Mouse (Mus musculus) Patski (cell line): ENCODE results near the gene Catsperb. TPM values are rescaled to one million over a fixed set of nuclear protein-coding genes. Genes with fewer than 3 reads are reported as not detected.
A peak's percentile ranks its signal among the peaks of the same experiment; 100 is the strongest.
"Not testable (repeated sequence)": the region's sequence is repeated elsewhere in the genome, so short reads cannot be mapped to it uniquely, and the experiment has no call there.

ENCODE experiments used
- ATAC-seq: fragments of 100-300 bp; one replicate; pipeline ENCODE4 v1.8.0; 2021
- CTCF ChIA-PET: fragments of 350-600 bp; sonication (Branson Sonifier 250); formaldehyde crosslinking; loops from one replicate; lab custom pipeline; 2022; ENCODE audit warnings: inconsistent platforms; lab: Charles Lee
- POLR2A ChIA-PET: fragments of 350-600 bp; sonication (Branson Sonifier 250); formaldehyde crosslinking; loops from one replicate; lab custom pipeline; 2022; ENCODE audit warnings: antibody characterized with exemption, inconsistent platforms; lab: Charles Lee
- DNase-seq: peaks from one replicate; pipeline ENCODE4 v3.0.0-alpha.2; 2011; ENCODE audit warnings: low read depth, low spot score
- H3K27me3 ChIP-seq: fragments of 371-371 bp; one replicate; pipeline ENCODE4 v1.5.1; 2021
- CTCF ChIP-seq: fragments of 100-300 bp; IDR thresholded peaks from one replicate; pipeline ENCODE4 v1.5.1; 2021
- in situ Hi-C: fragments of 300-500 bp; cut with MboI; formaldehyde crosslinking; loops from 3 replicates; pipeline ENCODE4 v1.11.1; 2018; ENCODE audit warnings: low pct_unique_long_range_greater_than_20kb, mixed read lengths
- polyA plus RNA-seq: library from polyadenylated mRNA; unstranded; gene quantifications from one replicate; pipeline ENCODE4 v1.2.3, GENCODE M21; 2021

Gene Catsperb
- polyA plus RNA-seq, result not detected

DNA sequence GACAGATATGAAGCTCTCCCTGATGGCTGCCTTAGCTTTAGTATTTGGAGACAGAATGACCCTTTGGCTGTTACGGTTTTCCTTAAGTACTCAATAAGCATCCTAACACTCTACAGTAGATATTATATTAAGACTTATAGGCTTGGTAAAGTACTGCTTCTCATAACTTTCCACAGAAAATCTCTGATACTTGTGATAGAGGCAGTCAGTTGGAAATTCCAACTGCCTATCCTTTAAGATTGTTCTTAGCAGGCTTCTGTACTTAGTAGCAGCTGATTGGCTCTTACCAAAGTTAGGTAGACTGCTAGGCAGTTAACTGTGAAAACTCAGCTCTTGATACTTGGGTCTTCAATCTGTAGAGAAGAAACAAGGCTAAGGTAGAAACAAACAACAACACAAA lies at the start of gene Catsperb:
Catsperb (plus strand) TSS at position 301 of the 400 bp plus-strand sequence.
- POLR2A ChIA-PET, result interaction anchor here (0.6 kb wide), 1 partner anchor 1724 kb away, joined by 3 read pairs; no protein-coding TSS in a partner anchor
- CTCF ChIA-PET, in situ Hi-C loops: not testable (repeated sequence)

GRCm38 (mm10) chr12:101361468-101361867 lies 43.0 kb upstream of the Catsperb start:
- in situ Hi-C loops, ATAC-seq, H3K27me3 ChIP-seq, DNase-seq, CTCF ChIA-PET, POLR2A ChIA-PET: not testable (repeated sequence)
- peak; percentile 37 for TF ChIP-seq CTCF

More for the DNA sequence above, at the start of gene Catsperb:
- not testable (repeated sequence) for H3K27me3 ChIP-seq, DNase-seq, ATAC-seq

- CTCF ChIA-PET, in situ Hi-C loops, POLR2A ChIA-PET, ATAC-seq, DNase-seq, H3K27me3 ChIP-seq: not testable (repeated sequence)
Measured at GRCm38 (mm10) chr12:101381460-101381859, 23.0 kb upstream of the Catsperb start.

- H3K27me3 ChIP-seq, result no peaks in the 10 kb centered on the region
- peak; percentile 15 for DNase-seq
- ChIA-PET POLR2A (no interaction called here), CTCF (no interaction called here)
- in situ Hi-C loops, result no loop called here
- TF ChIP-seq CTCF, result no peak
- ATAC-seq, result peak; percentile 100
Measured at GRCm38 (mm10) chr12:101426131-101426530, 21.7 kb downstream of the Catsperb start.

GRCm38 (mm10) chr12:101462051-101462450 lies 57.6 kb downstream of the Catsperb start:
- TF ChIP-seq CTCF, result no peak
- ChIA-PET POLR2A (no interaction called here), CTCF (no interaction called here)
- H3K27me3 ChIP-seq, result no peaks in the 10 kb centered on the region
- in situ Hi-C loops, result no loop called here
- DNase-seq (no peak), ATAC-seq (no peak)

- DNase-seq (peak; percentile 1), ATAC-seq (peak; percentile 99)
- in situ Hi-C loops, result loop anchor here (5.0 kb wide), 1 partner anchor 216 kb away; no protein-coding TSS in a partner anchor
- TF ChIP-seq CTCF, result no peak
- ChIA-PET POLR2A (no interaction called here), CTCF (no interaction called here)
- H3K27me3 ChIP-seq, result no peaks in the 10 kb centered on the region
Measured at GRCm38 (mm10) chr12:101483571-101483970, 79.1 kb downstream of the Catsperb start.

GRCm38 (mm10) chr12:101511326-101511725 lies 106.9 kb downstream of the Catsperb start:
- POLR2A ChIA-PET, in situ Hi-C loops, CTCF ChIA-PET, ATAC-seq, DNase-seq, H3K27me3 ChIP-seq: not testable (repeated sequence)

DNA sequence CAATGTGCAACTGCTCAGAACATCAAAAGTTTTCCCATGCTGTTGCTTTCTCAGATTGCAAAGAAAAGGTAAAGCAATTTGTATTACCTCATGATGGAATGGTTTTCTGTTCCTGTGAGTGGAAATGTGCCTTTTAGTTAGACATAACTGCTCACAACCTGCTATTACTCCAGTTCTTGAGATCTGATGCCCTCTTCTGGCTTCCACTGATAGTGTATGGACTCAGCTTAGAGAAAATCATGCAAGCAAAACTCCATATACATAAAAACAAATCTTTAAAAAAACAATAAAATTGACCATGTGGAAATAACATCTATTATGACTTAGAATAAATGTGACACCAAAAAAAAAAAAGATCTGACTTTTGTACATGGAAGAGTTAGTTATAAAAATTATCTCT lies 202.2 kb downstream of the Catsperb start:
- CTCF ChIA-PET, result interaction anchor here (1.2 kb wide), 1 partner anchor 483 kb away, joined by 3 read pairs; no protein-coding TSS in a partner anchor
- peaks cover 14% of the 10 kb centered on the region for H3K27me3 ChIP-seq
- not testable (repeated sequence) for DNase-seq

GRCm38 (mm10) chr12:101633137-101633536 lies 228.7 kb downstream of the Catsperb start:
- ChIA-PET CTCF (no interaction called here), POLR2A (no interaction called here)
- ATAC-seq (no peak), DNase-seq (no peak)
- TF ChIP-seq CTCF, result no peak
- H3K27me3 ChIP-seq, result peaks cover 19% of the 10 kb centered on the region
- in situ Hi-C loops, result no loop called here

More for the DNA sequence above, 202.2 kb downstream of the Catsperb start:
- POLR2A ChIA-PET, ATAC-seq: not testable (repeated sequence)
- TF ChIP-seq CTCF, result peak; percentile 52
- in situ Hi-C loops, result loop anchor here (5.0 kb wide), 1 partner anchor 489 kb away; no protein-coding TSS in a partner anchor

GRCm38 (mm10) chr12:101667502-101667901 lies 263.0 kb downstream of the Catsperb start:
- no peak for ATAC-seq

More at GRCm38 (mm10) chr12:101667502-101667901, 263.0 kb downstream of the Catsperb start:
- TF ChIP-seq CTCF, result no peak
- peaks cover 29% of the 10 kb centered on the region for H3K27me3 ChIP-seq
- CTCF ChIA-PET, result no interaction called here
- in situ Hi-C loops, result no loop called here
- POLR2A ChIA-PET, result no interaction called here
- DNase-seq, result no peak
